In genomic region chr2:84886234-84886731, GRCm38 (mm10) we compare ENCODE assay signal across 7 mouse cellular contexts. TPM values are rescaled to one million over a fixed set of nuclear protein-coding genes. Genes with fewer than 3 reads are reported as not detected.
A peak's percentile ranks its signal among the peaks of the same experiment; 100 is the strongest.
DNase-seq lines count a peak whose midpoint lies in the region; ATAC-seq and TF ChIP-seq lines count a peak whose summit lies in the region.

Gene Rtn4rl2 (minus strand): TSS chr2:84886710.

- peaks cover 75% of the 10 kb centered on the region for H3K27me3 ChIP-seq in embryonic facial prominence, embryonic 11.5 days (ENCODE audit: control insufficient read depth, insufficient read depth, low read length)
- H3K27me3 ChIP-seq in hindbrain, embryonic 14.5 days (ENCODE audit: control insufficient read depth, insufficient read depth, low read length), result peaks cover 80% of the 10 kb centered on the region
- peaks cover 100% of the 10 kb centered on the region for H3K27me3 ChIP-seq in liver, embryonic 13.5 days
- peaks cover 23% of the 10 kb centered on the region; the same call in 1 of the 2 replicates for H3K27me3 ChIP-seq in stomach, postnatal 0 days (ENCODE audit: control insufficient read depth, insufficient read depth, low read length)

- TF ChIP-seq POLR2A in lung, adult 2 months (IDR thresholded peaks at IDR 0.05; ENCODE audit: borderline replicate concordance, extremely low read depth, low read depth, low read length), result no peak

- no peaks in the 10 kb centered on the region for H3K36me3 ChIP-seq in embryonic facial prominence, embryonic 11.5 days (replicated peaks; ENCODE audit: control insufficient read depth, insufficient read depth, low read depth, low read length)
- H3K36me3 ChIP-seq in hindbrain, embryonic 14.5 days (replicated peaks; ENCODE audit: control insufficient read depth, insufficient read depth), result no peaks in the 10 kb centered on the region
- no peaks in the 10 kb centered on the region for H3K36me3 ChIP-seq in liver, embryonic 13.5 days
- H3K36me3 ChIP-seq in stomach, postnatal 0 days (ENCODE audit: control insufficient read depth, insufficient read depth, low read length), result no peaks in the 10 kb centered on the region

- whole genome bisulfite sequencing in lung, adult 2 months, result under 1% methylated on average over 35 of the region's 35 CpGs
- WGBS in embryonic facial prominence, embryonic 11.5 days, result under 1% methylated on average over 28 of the region's 35 CpGs
- under 1% methylated on average over 32 of the region's 35 CpGs for WGBS in hindbrain, embryonic 14.5 days
- WGBS in liver, embryonic 13.5 days (ENCODE audit: insufficient replicate concordance), result 1% methylated on average over 32 of the region's 35 CpGs
- 0% methylated on average over 29 of the region's 35 CpGs for WGBS in stomach, postnatal 0 days

- TF ChIP-seq EP300 in stomach, postnatal 0 days (optimal IDR thresholded peaks at IDR 0.05), result no peak

- peak; percentile 21; the same call in 1 of the 2 replicates for ATAC-seq in embryonic facial prominence, embryonic 11.5 days (replicated peaks; ENCODE audit: insufficient number of reproducible peaks, low FRiP score, low TSS enrichment, low read depth)
- peak; percentile 7; the same call in 1 of the 2 replicates for ATAC-seq in hindbrain, embryonic 14.5 days (ENCODE audit: low FRiP score)
- ATAC-seq in liver, embryonic 13.5 days (ENCODE audit: low read depth), result no peak
- ATAC-seq in stomach, postnatal 0 days (ENCODE audit: low FRiP score, low TSS enrichment), result no peak

- H3K9ac ChIP-seq in embryonic facial prominence, embryonic 11.5 days (replicated peaks; ENCODE audit: low read length), result peak within 1 kb of the TSS; percentile 46
- H3K9ac ChIP-seq in hindbrain, embryonic 14.5 days, result peak within 1 kb of the TSS; percentile 57
- no peak within 1 kb of the TSS for H3K9ac ChIP-seq in liver, embryonic 13.5 days
- peak within 1 kb of the TSS; percentile 48 for H3K9ac ChIP-seq in stomach, postnatal 0 days (ENCODE audit: low read length)

- peak within 1 kb of the TSS; percentile 67 for H3K4me3 ChIP-seq in lung, adult 2 months (replicated peaks; ENCODE audit: extremely low read depth, low read depth, low read length)
- H3K4me3 ChIP-seq in embryonic facial prominence, embryonic 11.5 days (ENCODE audit: low read depth, low read length), result peak within 1 kb of the TSS; percentile 61
- H3K4me3 ChIP-seq in hindbrain, embryonic 14.5 days (replicated peaks; ENCODE audit: low read length), result peak within 1 kb of the TSS; percentile 77
- H3K4me3 ChIP-seq in liver, embryonic 13.5 days (replicated peaks), result peak within 1 kb of the TSS; percentile 58
- H3K4me3 ChIP-seq in stomach, postnatal 0 days (ENCODE audit: low read depth, low read length), result peak within 1 kb of the TSS; percentile 51

- no peak for DNase-seq in lung, adult 2 months
- no peak for DNase-seq in lung, postnatal 36 days
- no peak for DNase-seq in embryonic facial prominence, embryonic 11.5 days (ENCODE audit: low spot score)
- DNase-seq in hindbrain, embryonic 14.5 days (ENCODE audit: low spot score), result peak; percentile 33
- DNase-seq in liver, embryonic 13.5 days, result no peak
- no peak for DNase-seq in stomach, postnatal 0 days (ENCODE audit: low spot score)
- no peak for DNase-seq in urinary bladder, postnatal 4 days (ENCODE audit: low spot score in 2 of 2)

- no peaks in the 10 kb centered on the region for H3K9me3 ChIP-seq in embryonic facial prominence, embryonic 11.5 days (replicated peaks; ENCODE audit: control insufficient read depth, low read length)
- no peaks in the 10 kb centered on the region for H3K9me3 ChIP-seq in hindbrain, embryonic 14.5 days (ENCODE audit: control insufficient read depth, low read length)
- H3K9me3 ChIP-seq in liver, embryonic 13.5 days (replicated peaks), result no peaks in the 10 kb centered on the region
- H3K9me3 ChIP-seq in stomach, postnatal 0 days (ENCODE audit: control insufficient read depth, low read length), result no peaks in the 10 kb centered on the region

- peaks cover 9% of the 10 kb centered on the region; the same call in 1 of the 2 replicates for H3K4me1 ChIP-seq in lung, adult 2 months (ENCODE audit: control insufficient read depth, insufficient read depth, low read length)
- H3K4me1 ChIP-seq in embryonic facial prominence, embryonic 11.5 days (ENCODE audit: control insufficient read depth, insufficient read depth, low read length), result peaks cover 8% of the 10 kb centered on the region
- H3K4me1 ChIP-seq in hindbrain, embryonic 14.5 days (replicated peaks; ENCODE audit: control insufficient read depth, insufficient read depth, low read length), result peaks cover 20% of the 10 kb centered on the region
- peaks cover 41% of the 10 kb centered on the region for H3K4me1 ChIP-seq in liver, embryonic 13.5 days (replicated peaks)
- H3K4me1 ChIP-seq in stomach, postnatal 0 days (replicated peaks; ENCODE audit: control insufficient read depth, insufficient read depth), result peaks cover 4% of the 10 kb centered on the region; the same call in 1 of the 2 replicates

- no peak within 1 kb of the TSS for H3K27ac ChIP-seq in embryonic facial prominence, embryonic 11.5 days (replicated peaks; ENCODE audit: low read depth, low read length)
- peak within 1 kb of the TSS; percentile 24; the same call in 1 of the 2 replicates for H3K27ac ChIP-seq in hindbrain, embryonic 14.5 days
- no peak within 1 kb of the TSS for H3K27ac ChIP-seq in liver, embryonic 13.5 days
- 0 out of 2 replicates have a peak within 1 kb of the TSS, but pooled peaks have one; percentile 6 for H3K27ac ChIP-seq in stomach, postnatal 0 days (replicated peaks)

- no peak for TF ChIP-seq CTCF in lung, adult 2 months (IDR thresholded peaks at IDR 0.05; ENCODE audit: insufficient read depth, low read length)
- no peak for TF ChIP-seq CTCF in stomach, postnatal 0 days (IDR thresholded peaks at IDR 0.05; ENCODE audit: low read depth)

- peak within 1 kb of the TSS; percentile 84 for H3K4me2 ChIP-seq in embryonic facial prominence, embryonic 11.5 days (ENCODE audit: low read depth, low read length)
- peak within 1 kb of the TSS; percentile 98 for H3K4me2 ChIP-seq in hindbrain, embryonic 14.5 days (replicated peaks)
- H3K4me2 ChIP-seq in liver, embryonic 13.5 days, result peak within 1 kb of the TSS; percentile 65
- H3K4me2 ChIP-seq in stomach, postnatal 0 days (replicated peaks; ENCODE audit: low read depth), result peak within 1 kb of the TSS; percentile 79

RNA-seq across cellular contexts. Expression of gene Rtn4rl2, which starts in this region (rescaled TPM):
- 2.7 and 9.7 TPM in 2 replicates for polyA plus RNA-seq in lung, adult 2 months (2012; rRNA removed)
- 2.4 and 3.2 TPM in 2 replicates for polyA plus RNA-seq in embryonic facial prominence, embryonic 11.5 days (2014; fragmentation: Nextera tagmentation; extraction: Ambion mirVana)
- polyA plus RNA-seq in hindbrain, embryonic 14.5 days (2014; fragmentation: Nextera tagmentation; extraction: Ambion mirVana), result 3.8 and 4.5 TPM in 2 replicates
- not detected in 2 replicates for polyA plus RNA-seq in liver, embryonic 13.5 days (2015; fragmentation: Nextera tagmentation; extraction: Ambion mirVana)
- 0.41 and 0.53 TPM in 2 replicates for polyA plus RNA-seq in stomach, postnatal 0 days (2015; fragmentation: Nextera tagmentation; extraction: Ambion mirVana)

Comparison
In these comparisons a context has a peak if more than half of its experiments do, and no peak if none do; other contexts are left out.
1. ATAC-seq: peak in embryonic facial prominence, embryonic 11.5 days (single experiment) and hindbrain, embryonic 14.5 days (single experiment); none in liver, embryonic 13.5 days (single experiment) and stomach, postnatal 0 days (single experiment).
2. H3K27ac ChIP-seq: peak in hindbrain, embryonic 14.5 days (single experiment) and stomach, postnatal 0 days (single experiment); none in embryonic facial prominence, embryonic 11.5 days (single experiment) and liver, embryonic 13.5 days (single experiment).
3. Peak in every context shown above with its lines, with median percentiles within 50 percentile points of each other: H3K4me3 ChIP-seq and H3K4me2 ChIP-seq.